ENCODE assay signal across 8 mouse cellular contexts in the genomic region with DNA sequence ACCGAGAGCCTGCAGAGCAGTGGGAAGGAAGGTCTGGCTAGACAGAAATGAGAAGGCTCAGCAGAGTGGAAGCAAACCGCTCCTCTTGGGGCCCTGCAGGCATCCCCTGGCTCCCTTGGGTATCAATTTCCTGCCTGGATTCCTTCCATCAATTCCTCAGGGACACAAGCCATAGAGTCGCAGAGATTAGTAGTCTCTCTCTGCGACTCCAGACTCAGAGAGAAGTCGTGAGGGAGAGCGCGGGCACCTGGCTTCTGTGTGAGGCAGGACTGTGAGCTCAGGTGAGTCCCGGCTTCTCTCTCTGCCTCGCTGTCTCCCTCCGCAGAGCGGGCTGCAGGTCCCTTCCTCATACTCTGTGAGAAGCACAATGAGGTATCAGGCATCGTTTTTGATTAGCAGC.
DNase-seq lines count a peak whose midpoint lies in the region; ATAC-seq and TF ChIP-seq lines count a peak whose summit lies in the region.

No protein-coding gene starts in this region.

- peaks cover 13% of the 10 kb centered on the region; the same call in 1 of the 2 replicates for H3K4me1 ChIP-seq in heart, embryonic 11.5 days (ENCODE audit: control insufficient read depth, insufficient read depth, low read length)
- H3K4me1 ChIP-seq in kidney, postnatal 0 days (replicated peaks; ENCODE audit: insufficient read depth, low read length), result peaks cover 38% of the 10 kb centered on the region

- H3K4me2 ChIP-seq in heart, embryonic 11.5 days, result peak overlapping the region; percentile 56
- peak overlapping the region; percentile 41 for H3K4me2 ChIP-seq in kidney, postnatal 0 days (ENCODE audit: low read length)

- WGBS in heart, embryonic 11.5 days (ENCODE audit: insufficient replicate concordance), result 28% methylated on average over 12 of the region's 12 CpGs
- WGBS in kidney, postnatal 0 days, result 13% methylated on average over 12 of the region's 12 CpGs

- no peak overlapping the region for H3K4me3 ChIP-seq in heart, embryonic 11.5 days (ENCODE audit: low read depth, low read length)
- H3K4me3 ChIP-seq in kidney, postnatal 0 days (replicated peaks; ENCODE audit: low read depth, low read length), result no peak overlapping the region; the same call in 1 of the 2 replicates

- H3K36me3 ChIP-seq in heart, embryonic 11.5 days (ENCODE audit: control insufficient read depth, insufficient read depth, low read length), result no peaks in the 10 kb centered on the region
- H3K36me3 ChIP-seq in kidney, postnatal 0 days (ENCODE audit: insufficient read depth, low read length), result no peaks in the 10 kb centered on the region

- ATAC-seq in heart, embryonic 11.5 days (replicated peaks; ENCODE audit: insufficient number of reproducible peaks, low FRiP score, low TSS enrichment), result no peak
- ATAC-seq in kidney, postnatal 0 days (replicated peaks; ENCODE audit: low FRiP score, low read depth), result no peak

- no peak overlapping the region for H3K27ac ChIP-seq in heart, embryonic 11.5 days (ENCODE audit: low read depth, low read length)
- H3K27ac ChIP-seq in kidney, postnatal 0 days, result peak overlapping the region; percentile 62

- TF ChIP-seq CTCF in kidney, postnatal 0 days (IDR thresholded peaks at IDR 0.05; ENCODE audit: low read depth), result no peak

- no peaks in the 10 kb centered on the region for H3K27me3 ChIP-seq in heart, embryonic 11.5 days (ENCODE audit: control insufficient read depth, insufficient read depth, low read length)
- no peaks in the 10 kb centered on the region for H3K27me3 ChIP-seq in kidney, postnatal 0 days (ENCODE audit: insufficient read depth, low read length)

- no peaks in the 10 kb centered on the region for H3K9me3 ChIP-seq in heart, embryonic 11.5 days (replicated peaks; ENCODE audit: control insufficient read depth, low read length)
- H3K9me3 ChIP-seq in kidney, postnatal 0 days (replicated peaks; ENCODE audit: low read length), result no peaks in the 10 kb centered on the region

- H3K9ac ChIP-seq in heart, embryonic 11.5 days (ENCODE audit: low read depth, low read length), result no peak overlapping the region
- H3K9ac ChIP-seq in kidney, postnatal 0 days (ENCODE audit: low read depth, low read length), result peak overlapping the region; percentile 9; the same call in 1 of the 2 replicates

- DNase-seq in embryo, embryonic 11 days, result peak; percentile 30
- DNase-seq in embryo, embryonic 10 days (ENCODE audit: low spot score), result no peak
- peak; percentile 75 for DNase-seq in kidney, postnatal 0 days (ENCODE audit: low spot score)
- peak; percentile 24 for DNase-seq in lung, postnatal 36 days
- DNase-seq in layer of hippocampus, postnatal 10 days (ENCODE audit: low spot score in 2 of 2), result no peak
- DNase-seq in thymus, postnatal 10 days (ENCODE audit: low spot score in 2 of 2), result no peak
- DNase-seq in cerebellum, adult 9-11 months, result no peak

Comparison
In these comparisons a context has a peak if more than half of its experiments do, and no peak if none do; other contexts are left out.
1. DNase-seq: peak in embryo, embryonic 11 days (single experiment), kidney, postnatal 0 days (single experiment) and lung, postnatal 36 days (single experiment); none in embryo, embryonic 10 days (single experiment), layer of hippocampus, postnatal 10 days (0 of 2), thymus, postnatal 10 days (0 of 2) and cerebellum, adult 9-11 months (single experiment).